Mouse (Mus musculus): ENCODE measurements around the gene Ccdc155.

The Ccdc155 gene

DNA sequence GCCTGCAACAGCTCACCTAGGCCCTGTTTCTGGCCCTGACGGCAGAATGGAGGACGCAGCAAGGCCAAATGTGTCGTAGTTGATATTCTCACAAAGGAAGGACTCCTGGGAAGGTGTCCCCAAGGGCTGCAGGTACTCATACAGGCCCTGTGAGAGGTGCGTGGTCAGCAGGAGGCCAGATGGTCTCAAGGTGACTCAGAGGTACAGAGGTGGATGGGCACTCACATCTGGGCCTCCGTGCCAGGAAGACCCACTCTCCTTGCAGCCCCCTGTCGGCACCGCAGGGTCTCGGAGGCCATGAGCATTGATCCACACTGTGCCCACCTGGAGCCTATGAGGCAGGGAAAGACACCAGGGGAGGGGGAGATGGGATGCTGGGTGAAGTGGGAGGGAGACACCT is 59.2 kb downstream of the Ccdc155 start:
- DNase-seq (ENCODE audit: low read depth, low spot score): no peak

GRCm38 (mm10) chr7:45144368-45145174 is 60.1 kb downstream of the Ccdc155 start:
- DNase-seq (ENCODE audit: low read depth, low spot score): no peak

- DNase-seq (ENCODE audit: low read depth, low spot score): no peak
These were observed 62.8 kb downstream of the Ccdc155 start for GRCm38 (mm10) chr7:45141914-45142313.

GRCm38 (mm10) chr7:45141319-45141718 is 63.4 kb downstream of the Ccdc155 start:
- no peak for DNase-seq (ENCODE audit: low read depth, low spot score)

DNA sequence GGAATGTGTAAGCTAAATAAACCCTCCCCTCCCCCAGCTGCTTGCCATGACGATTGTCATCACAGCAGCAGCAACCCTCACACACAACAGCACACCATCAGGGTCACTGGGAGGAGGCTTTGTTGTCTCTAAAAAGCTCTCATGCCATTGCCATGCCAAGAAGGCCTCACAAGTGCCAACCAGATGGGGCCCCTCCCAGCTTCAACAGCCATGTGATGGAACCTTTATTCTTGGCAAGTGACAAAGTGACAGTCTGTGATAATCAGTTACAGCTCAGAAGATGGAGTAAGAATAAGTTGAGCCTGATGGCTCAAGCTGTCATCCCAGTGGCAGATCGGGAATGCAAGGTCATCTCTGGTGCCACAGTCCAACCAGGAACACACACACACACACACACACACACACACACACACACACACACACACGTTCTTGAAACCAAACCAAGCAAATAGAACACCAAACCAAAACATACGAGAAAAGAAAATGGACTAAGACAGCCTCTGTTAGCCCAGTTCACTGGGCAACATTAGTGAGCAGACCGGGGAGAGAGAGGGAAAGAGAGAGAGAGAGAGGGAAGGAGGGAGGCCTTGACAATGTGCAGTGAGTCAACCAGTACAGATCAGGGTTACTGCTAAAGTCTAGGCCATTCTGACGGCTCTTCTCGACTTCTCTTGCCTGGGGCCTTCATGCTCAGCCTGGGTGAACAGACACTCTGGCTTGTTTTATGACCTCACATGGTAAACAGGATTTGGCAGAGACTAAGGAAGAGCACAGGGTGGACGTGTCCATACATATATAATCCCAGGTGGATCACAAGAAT is 64.6 kb downstream of the Ccdc155 start:
- DNase-seq (ENCODE audit: low read depth, low spot score): no peak

DNA sequence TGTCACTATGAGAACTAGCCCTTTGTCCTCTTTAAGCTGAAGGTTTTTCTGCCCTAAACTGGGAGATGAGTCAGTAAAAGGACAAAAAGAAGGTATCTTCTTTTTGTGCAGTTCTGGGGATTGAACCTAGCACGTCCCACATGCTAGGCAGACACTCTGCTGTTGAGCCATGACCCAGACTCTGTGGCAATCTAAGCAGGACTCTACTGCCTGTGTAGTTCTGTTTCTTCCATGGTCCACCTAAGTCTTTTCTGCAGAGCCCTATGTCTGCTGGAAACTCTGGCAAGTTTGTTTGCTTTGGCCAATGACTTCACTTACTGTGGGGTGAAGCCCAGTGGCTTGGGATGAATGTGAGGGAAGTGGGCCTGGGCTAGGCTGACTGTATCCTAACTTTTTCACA is 66.3 kb downstream of the Ccdc155 start:
- no peak for DNase-seq (ENCODE audit: low read depth, low spot score)

DNA sequence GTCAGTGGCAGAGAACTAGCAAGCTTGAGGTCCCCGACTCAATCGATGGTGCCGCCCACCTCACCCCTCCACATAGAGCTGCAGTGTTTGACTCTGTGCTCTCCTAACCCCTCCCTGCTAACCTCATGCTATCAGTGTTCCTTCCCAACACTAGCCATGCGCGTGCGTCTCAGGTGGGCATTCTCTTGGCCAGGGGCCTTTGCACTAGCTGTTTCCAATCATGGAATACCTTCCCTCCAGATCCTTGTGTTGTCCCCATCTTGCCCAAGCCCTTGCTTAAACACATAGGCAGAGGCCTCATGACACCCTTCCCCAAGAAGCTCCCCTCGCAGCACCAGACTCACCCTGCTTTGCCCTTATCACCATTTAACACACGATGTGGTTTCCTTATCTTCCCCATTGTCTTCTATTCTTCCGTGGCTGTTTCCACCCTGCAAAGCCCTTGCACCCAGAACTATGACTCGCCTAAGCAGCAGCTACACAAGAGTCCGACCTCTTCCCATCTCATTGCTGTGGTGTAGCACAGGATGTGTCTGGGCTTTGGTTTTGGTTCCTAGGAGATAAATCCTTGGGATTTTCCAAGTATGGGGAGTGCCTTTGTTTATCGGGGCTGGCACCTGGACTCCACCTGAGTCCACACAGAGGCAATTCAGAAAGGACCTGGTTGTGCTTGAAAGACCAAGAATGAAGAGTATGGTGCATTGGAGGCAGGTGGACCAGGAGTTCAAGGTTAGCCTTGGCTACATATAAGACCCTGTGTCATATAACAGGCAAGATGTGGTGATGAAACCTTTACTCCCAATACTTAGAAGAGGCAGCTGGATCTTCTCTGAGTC is 67.3 kb downstream of the Ccdc155 start:
- no peak for DNase-seq (ENCODE audit: low read depth, low spot score)

DNA sequence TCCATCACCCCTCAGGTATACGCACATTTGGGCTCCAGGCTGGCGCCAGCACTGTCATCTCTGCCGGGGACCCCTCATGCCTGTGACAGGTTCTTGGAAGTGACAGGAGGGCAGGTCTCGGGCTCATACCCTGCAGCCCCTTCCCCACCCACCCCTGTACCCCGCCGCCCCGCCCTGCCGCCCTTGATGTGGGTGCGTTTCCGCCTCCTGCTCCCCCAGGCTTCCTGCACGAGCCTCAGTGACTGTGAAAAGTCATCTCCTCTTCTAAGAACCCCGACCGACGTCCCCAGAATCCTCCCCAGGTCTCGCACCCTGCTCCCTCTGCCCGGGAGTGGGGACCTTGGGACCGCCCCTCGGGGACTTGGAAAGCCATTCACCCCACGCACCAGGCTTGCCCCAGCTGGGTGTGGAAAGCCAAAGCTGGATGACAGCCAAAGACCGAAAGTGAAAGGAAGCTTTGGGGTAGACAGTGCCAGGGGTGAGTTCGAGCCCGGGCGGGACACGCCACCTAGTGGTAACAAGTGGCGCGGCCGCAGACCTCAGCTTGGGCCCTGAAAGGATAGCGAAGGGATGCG is 68.6 kb downstream of the Ccdc155 start, which contains the start of the genes Gm45713 and Flt3l:
Gm45713 (minus strand) TSS at position 239 of the 575 bp plus-strand sequence.
Flt3l (minus strand) TSS at position 440 of the 575 bp plus-strand sequence.
- DNase-seq (ENCODE audit: low read depth, low spot score): peak; percentile 88

GRCm38 (mm10) chr7:45135370-45135769 is 69.3 kb downstream of the Ccdc155 start:
- no peak for DNase-seq (ENCODE audit: low read depth, low spot score)

- peak; percentile 99 for DNase-seq (ENCODE audit: low read depth, low spot score)
These were observed 70.1 kb downstream of the Ccdc155 start for GRCm38 (mm10) chr7:45134544-45135026.
